Mouse (Mus musculus) thymus, postnatal 0 days (tissue): ENCODE measurements around the gene Myom1. TPM values are rescaled to one million over a fixed set of nuclear protein-coding genes. Genes with fewer than 3 reads are reported as not detected.

ENCODE experiments used
- DNase-seq: peaks from one replicate; pipeline ENCODE4 v3.0.0-alpha.2; 2015; ENCODE audit warnings: low spot score
- polyA plus RNA-seq: library from polyadenylated mRNA; unstranded; fragments of >200 nt; fragmentation: Nextera tagmentation; extraction: Ambion mirVana; gene quantifications from 2 replicates; pipeline ENCODE4 v1.2.1, GENCODE M21; 2015

The Myom1 gene
- polyA plus RNA-seq, 1 experiment from 2014 or later = 1.4 TPM

DNA sequence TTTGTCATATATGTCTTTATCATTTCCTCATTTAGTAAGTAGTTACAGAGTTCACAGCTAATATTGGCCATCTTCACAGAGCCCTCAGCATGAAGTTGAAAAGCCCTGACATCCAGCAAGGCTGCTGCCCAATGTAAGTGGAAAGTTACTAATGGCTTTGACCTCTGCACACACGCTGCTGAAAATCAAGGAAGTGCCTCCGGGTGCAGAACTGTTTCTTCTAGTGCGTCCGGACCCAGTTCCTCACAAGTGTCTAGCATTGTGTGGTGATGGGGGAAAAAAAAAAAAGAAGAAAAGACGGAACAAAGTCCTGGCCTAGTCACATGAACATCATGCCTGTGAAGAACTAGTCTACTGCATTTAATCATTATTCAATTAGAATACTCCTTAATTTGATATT, 132.7 kb downstream of the Myom1 start:
- no peak for DNase-seq

GRCm38 (mm10) chr17:71135866-71136265, 133.4 kb downstream of the Myom1 start:
- DNase-seq = no peak

DNA sequence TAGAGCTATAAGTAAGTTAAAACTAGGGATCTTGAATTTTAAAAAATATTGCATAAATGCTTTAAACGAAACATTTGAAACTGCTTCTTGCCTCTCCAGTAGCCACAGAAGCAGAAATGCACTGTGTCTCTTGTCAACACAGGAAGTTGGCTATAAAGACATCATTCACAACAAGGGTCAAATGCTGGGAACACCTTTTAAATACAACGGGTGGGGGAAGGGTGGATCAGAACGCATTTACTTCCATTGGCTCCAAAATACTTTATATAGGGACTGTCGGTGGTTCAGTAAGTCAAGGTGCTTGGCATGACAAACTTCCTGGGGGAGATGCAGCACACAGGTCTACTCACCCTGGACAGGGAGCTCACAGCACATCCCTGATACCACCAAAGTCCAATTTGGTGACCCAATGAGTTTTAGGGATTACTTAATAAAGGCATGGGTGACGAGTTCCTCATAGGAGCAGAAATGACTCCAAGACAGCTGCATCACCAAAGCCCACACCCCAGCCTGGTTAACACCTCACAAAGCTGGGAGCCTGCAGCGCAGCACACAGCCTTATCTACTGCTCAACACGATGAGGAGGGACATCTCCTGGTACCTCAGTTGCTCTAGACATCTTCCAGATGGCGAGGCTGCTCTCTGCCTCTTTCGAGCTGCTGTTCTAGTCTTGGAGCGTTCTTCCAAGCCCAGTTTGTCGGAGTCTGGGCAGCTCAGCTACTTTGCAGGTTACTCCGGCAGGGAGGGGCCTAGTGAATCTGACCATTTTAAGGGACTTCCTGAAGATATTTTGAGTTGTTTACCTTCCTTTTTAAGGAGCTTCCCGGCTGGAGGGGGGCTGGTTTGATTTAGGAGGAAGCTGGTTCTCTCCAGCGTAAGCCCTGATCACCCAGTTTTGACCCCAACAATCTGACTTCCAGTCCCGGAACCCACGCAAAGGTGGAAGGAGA, 134.2 kb downstream of the Myom1 start:
- DNase-seq = no peak

- DNase-seq = no peak
Measured at GRCm38 (mm10) chr17:71137334-71137721, 134.9 kb downstream of the Myom1 start.

- no peak for DNase-seq
Measured at GRCm38 (mm10) chr17:71142068-71142467, 139.6 kb downstream of the Myom1 start.

DNA sequence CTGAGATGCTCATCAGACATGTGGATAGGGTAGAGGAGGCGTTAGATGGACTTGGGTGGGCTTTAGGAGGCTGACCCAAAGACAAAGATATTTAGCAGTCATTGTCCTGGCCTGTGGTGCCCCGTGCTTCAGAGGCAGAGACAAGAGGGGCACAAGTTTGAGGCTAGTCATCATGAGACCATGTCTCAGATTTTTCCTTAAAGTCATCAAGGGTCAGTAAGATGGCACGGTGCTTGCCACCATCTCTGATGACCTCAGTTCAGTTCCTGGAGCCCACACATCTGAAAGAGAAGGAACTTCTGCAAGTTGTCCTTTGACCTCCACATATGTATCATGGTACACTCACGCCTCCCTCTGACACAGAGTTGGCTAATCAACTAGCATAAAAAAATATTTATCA, 140.7 kb downstream of the Myom1 start:
- DNase-seq = no peak

DNA sequence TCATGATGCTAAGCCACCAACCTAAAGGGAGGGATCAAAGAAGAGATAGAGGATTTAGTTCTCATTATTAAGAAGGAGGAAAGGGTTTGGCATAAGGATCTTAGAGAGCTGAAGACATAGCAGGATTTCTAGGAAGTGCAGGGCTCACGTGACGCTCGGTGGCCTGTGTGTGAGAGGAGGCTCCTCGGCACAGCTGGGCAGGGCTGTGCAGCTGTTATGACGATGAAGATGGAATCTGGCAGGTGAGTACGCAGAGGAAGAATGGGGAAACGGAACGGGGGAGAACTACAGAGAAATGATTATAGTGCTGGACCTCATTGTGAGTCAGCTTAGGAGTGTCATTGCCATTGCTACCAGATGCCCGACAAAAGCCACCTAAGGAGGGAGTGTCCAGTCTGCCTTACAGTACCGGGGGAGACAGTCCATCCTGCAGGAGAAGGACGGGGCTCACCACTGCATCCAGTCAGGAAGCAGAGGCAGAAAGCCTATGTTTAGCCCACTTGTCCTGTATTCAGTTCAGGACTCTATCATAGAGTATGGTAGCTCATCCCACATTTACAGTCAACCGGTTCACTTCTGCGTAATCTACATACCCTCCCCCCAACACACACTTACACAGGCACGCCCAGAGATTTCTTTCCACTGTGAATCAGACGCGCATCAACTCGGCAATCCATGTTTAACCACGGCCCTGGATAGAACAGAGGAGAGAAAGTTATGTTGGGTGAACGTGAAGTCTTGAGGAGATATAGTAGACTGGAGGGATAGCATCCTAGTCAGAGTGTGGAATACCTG, 142.1 kb downstream of the Myom1 start:
- DNase-seq = no peak

DNA sequence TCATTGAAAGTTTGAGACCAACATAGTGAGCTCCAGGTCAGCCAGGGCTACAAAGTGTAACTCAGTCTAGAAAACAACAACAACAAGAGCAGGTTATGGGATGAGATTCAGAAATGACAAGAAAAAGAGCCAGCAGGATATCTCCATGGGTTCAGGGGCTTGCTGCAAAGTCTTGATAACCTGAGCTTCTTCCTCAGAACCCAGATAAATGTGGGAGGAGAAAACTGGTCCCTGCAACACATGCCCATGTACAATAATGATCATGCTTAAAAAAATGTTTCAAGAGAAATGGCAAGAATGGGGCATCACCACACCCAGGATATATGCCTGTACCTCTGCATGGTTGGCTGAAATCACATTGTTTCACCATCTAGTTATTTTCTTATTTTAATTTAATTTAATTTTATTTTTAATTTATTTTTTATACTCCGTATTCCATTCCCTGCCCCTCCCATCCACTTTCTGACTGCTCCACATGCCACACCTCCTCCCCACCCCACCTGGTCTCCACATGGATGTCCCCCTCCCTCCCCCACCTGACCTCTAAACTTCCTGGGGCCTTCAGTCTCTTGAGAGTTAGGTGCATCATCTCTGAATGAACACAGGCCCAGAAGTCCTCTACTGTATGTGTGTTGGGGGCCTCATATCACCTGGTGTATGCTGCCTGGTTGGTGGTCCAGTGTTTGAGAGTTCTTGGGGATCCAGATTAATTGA, 143.0 kb downstream of the Myom1 start:
- DNase-seq = no peak

DNA sequence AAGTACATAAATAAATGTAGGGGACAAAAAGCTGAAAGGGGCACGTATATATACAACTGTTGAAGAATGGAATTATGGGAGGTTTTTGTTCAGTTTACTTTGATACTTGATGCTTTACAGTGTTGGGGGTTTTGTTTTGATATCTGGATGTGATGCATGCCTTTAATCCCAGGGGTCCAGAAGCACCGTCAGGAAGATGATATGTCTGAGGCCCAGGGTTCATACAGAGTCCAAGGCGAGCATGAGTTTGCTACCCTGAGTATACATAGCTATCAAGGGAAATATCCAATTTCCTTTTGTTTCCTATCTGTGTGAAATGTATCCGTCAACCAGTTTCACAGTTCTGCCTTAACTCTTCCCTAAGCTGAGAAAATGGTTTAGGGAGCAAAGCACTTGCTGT, 150.9 kb downstream of the Myom1 start:
- DNase-seq = no peak

- DNase-seq = no peak
Measured at GRCm38 (mm10) chr17:71155271-71155670, 152.8 kb downstream of the Myom1 start.

GRCm38 (mm10) chr17:71159152-71159567, 156.7 kb downstream of the Myom1 start:
- DNase-seq = no peak

GRCm38 (mm10) chr17:71159720-71160119, 157.3 kb downstream of the Myom1 start:
- no peak for DNase-seq

DNA sequence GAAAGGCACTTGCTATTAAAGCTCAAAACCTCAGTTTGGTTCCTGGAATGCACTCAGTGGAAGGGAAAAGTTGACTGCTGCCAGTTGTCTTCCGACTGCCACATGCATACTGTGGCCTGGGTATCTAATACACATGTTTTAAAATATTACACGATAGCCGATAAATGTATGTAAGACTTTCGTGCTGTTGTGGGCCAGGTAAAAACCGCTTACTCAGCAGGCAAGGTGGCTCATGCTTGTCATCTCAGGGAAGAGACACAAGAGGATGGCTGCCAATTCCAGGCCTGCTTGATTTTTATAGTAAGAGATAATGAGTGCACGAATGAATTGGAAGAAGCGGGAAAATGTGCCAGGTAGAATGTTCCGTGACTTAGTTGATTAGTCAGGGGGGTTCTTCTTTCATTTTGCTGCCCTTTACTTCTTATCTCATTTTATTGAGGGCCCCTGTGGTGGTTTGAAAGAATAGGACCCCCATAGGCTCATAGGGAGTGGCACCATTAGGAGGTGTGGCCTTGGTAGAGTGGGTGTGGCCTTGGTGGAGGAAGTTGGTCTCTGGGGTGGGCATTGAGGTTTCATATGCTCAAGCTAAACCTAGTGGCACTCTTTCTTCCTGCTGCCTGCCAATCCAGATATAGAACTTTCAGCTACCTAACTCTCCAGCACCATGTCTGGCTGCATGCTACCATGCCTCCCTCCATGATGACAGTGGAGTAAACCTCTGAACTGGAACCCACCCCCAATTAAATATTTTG, 158.0 kb downstream of the Myom1 start:
- DNase-seq = no peak

DNA sequence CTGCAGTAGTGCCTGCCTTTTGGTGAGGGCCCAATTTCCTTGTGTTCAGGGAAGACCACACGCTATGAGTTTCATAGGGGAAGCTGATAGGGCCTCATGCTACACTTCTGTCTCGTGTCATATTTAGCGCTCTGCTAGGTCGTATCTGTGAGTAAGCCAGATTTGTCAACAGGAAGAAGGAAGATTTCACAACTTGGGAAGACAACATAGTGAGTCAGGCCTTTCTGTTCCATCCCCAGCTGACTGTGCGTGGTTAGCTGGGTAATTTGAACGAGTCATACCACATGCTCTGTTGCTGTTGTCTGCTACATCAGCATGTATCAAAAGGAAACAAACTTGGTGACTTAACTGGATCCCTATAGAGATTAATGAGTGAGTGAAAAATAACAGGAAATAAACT, 162.6 kb downstream of the Myom1 start:
- no peak for DNase-seq

- DNase-seq = no peak
Measured at GRCm38 (mm10) chr17:71168205-71168815, 165.9 kb downstream of the Myom1 start.

DNA sequence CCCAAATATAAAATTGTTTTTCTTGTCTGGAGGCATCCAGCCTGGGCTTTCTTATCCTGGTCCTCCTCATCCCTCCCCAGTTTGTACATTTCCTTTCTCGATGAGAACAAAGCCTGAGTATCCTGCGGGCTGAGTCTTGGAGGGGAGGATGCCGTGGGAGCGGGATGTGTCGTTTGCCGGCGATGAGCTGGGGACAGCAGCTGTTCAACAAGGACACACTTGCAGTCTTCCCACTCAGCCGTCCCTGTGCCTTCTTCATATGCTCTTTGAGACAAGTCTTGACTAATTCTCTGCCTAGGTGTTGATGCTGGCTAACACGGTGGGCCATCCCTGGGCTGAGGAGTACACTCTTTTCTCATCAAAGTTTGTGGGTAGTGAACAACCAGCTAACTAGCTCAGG, 166.4 kb downstream of the Myom1 start:
- DNase-seq = no peak

DNA sequence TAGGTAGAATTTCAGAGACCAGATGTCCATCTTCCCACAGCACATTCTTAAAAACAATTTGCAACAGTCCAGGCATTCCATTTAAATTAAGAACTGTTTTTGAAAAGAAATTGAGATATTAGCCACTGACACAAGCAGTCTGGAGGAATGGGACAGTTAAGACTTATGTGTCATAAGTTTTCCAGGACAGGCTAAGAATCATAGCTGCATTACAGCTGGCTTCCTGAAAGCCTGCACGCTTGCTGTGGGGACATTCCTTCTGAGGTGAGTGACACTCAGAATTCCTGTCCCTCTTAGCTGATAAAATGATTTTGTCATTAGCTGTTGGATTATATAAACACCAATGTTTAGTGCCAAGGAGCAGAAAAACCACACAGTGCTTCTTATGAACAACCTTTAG, 167.2 kb downstream of the Myom1 start:
- DNase-seq = no peak

DNA sequence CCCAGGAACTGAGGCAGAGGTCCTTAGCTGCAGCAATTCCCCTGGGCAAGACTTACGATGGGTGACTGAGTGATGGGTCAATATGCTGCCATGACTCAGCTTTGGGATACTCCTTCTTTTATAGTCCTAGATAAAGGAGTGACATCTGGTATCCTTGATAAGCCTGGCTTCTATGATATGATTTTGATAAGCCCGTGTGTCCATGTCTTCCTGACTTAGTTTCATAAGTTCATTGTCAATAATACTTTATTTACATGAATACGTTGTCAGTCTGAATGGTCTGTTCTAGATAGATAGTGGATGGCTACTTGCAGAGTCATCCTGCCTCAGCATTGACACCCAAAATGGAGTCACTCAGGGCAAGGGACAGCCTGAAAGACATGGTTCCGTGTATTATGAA, 168.7 kb downstream of the Myom1 start:
- DNase-seq = no peak
